Mouse (Mus musculus) CH12.LX (cell line): ENCODE data around the gene Rabep1. TPM values are rescaled to one million over a fixed set of nuclear protein-coding genes. Genes with fewer than 3 reads are reported as not detected.

ENCODE experiments used
- DNase-seq: peaks from one replicate; pipeline ENCODE4 v3.0.0-alpha.2; 2013; ENCODE audit errors: extremely low read depth
- H3K27ac ChIP-seq: 2 replicates; pipeline ENCODE4 v1.5.1; 2012; ENCODE audit warnings: low read depth, mild to moderate bottlenecking, control low read depth, moderate library complexity; ENCODE audit not compliant: insufficient read depth
- H3K27me3 ChIP-seq: replicated peaks from 2 replicates; pipeline ENCODE3; 2012; ENCODE audit warnings: inconsistent platforms
- H3K36me3 ChIP-seq, 2 experiments: replicated peaks in 1 of 2; 2 replicates each; pipeline versions ENCODE3 to v1.6.1; 2012; ENCODE audit warnings: inconsistent platforms in 1 of 2, low read length in 1 of 2, mild to moderate bottlenecking in 1 of 2, mixed read lengths in 1 of 2, moderate library complexity in 1 of 2; ENCODE audit not compliant: control insufficient read depth in 1 of 2, insufficient read depth in 1 of 2
- H3K4me1 ChIP-seq, 2 experiments: 2 replicates each; pipeline ENCODE4 v1.6.1; 2012; ENCODE audit warnings: inconsistent platforms in 1 of 2, moderate library complexity in 1 of 2; ENCODE audit not compliant: insufficient read depth in 2 of 2, control insufficient read depth in 1 of 2
- H3K4me2 ChIP-seq: 2 replicates; pipeline ENCODE4 v1.6.1; 2012; ENCODE audit warnings: low read depth, mild to moderate bottlenecking, control low read depth; ENCODE audit not compliant: poor library complexity, insufficient read depth, severe bottlenecking
- H3K4me3 ChIP-seq, 3 experiments: fragments of 150-350 bp in 1 of 3; sonication (generic) in 1 of 3; replicated peaks in 1 of 3; 2 replicates each; pipeline versions ENCODE3 to v1.5.1; 2011 to 2012; ENCODE audit warnings: low read depth in 2 of 3, low read length in 2 of 3, mild to moderate bottlenecking in 2 of 3, moderate library complexity in 2 of 3, control low read depth in 1 of 3, improper control_type of control experiment in 1 of 3, inconsistent platforms in 1 of 3, mixed read lengths in 1 of 3; ENCODE audit not compliant: poor library complexity in 1 of 3
- H3K79me2 ChIP-seq: replicated peaks from 2 replicates; pipeline ENCODE4 v1.6.1; 2012; ENCODE audit warnings: mild to moderate bottlenecking, moderate library complexity; ENCODE audit not compliant: control insufficient read depth, poor library complexity, insufficient read depth, severe bottlenecking; ENCODE audit errors: extremely low read depth
- H3K9ac ChIP-seq: 2 replicates; pipeline ENCODE4 v1.6.1; 2012; ENCODE audit warnings: low read depth, mild to moderate bottlenecking, control low read depth, moderate library complexity; ENCODE audit not compliant: insufficient read depth
- H3K9me3 ChIP-seq: replicated peaks from 2 replicates; pipeline ENCODE3; 2012; ENCODE audit warnings: low read length, inconsistent platforms, mixed read lengths
- CHD1 ChIP-seq: IDR thresholded peaks from 2 replicates; pipeline ENCODE4 v1.6.1; 2012; ENCODE audit warnings: low read depth, low read length, improper control_type of control experiment, inconsistent platforms
- CTCF ChIP-seq, 2 experiments: IDR thresholded peaks in 1 of 2; conservative IDR thresholded peaks in 1 of 2; 2 replicates each; pipeline ENCODE4 v1.5.1; 2011 to 2012; ENCODE audit warnings: low read depth in 2 of 2, low read length in 2 of 2, improper control_type of control experiment in 1 of 2, inconsistent platforms in 1 of 2, mild to moderate bottlenecking in 1 of 2, moderate library complexity in 1 of 2
- E2F4 ChIP-seq: IDR thresholded peaks from 2 replicates; pipeline ENCODE4 v1.6.1; 2011; ENCODE audit warnings: low read depth, low read length, improper control_type of control experiment; ENCODE audit not compliant: insufficient replicate concordance
- ELF1 ChIP-seq: IDR thresholded peaks from 2 replicates; pipeline ENCODE4 v1.6.1; 2014; ENCODE audit warnings: low read depth, mild to moderate bottlenecking, inconsistent platforms, low read length, improper control_type of control experiment
- EP300 ChIP-seq: IDR thresholded peaks from 2 replicates; pipeline ENCODE4 v1.6.1; 2011; ENCODE audit warnings: low read length, improper control_type of control experiment
- ETS1 ChIP-seq: conservative IDR thresholded peaks from 2 replicates; pipeline ENCODE4 v1.6.1; 2012; ENCODE audit warnings: low read depth, mild to moderate bottlenecking, inconsistent platforms, low read length, improper control_type of control experiment, moderate library complexity
- GABPA ChIP-seq: IDR thresholded peaks from 2 replicates; pipeline ENCODE4 v1.6.1; 2012; ENCODE audit warnings: low read depth, low read length, improper control_type of control experiment, inconsistent platforms; ENCODE audit not compliant: insufficient replicate concordance
- JUN ChIP-seq: IDR thresholded peaks from 2 replicates; pipeline ENCODE4 v1.6.1; 2011; ENCODE audit warnings: low read depth, mild to moderate bottlenecking, low read length, improper control_type of control experiment, moderate library complexity; ENCODE audit not compliant: insufficient read depth
- JUND ChIP-seq: conservative IDR thresholded peaks from 2 replicates; pipeline ENCODE4 v1.6.1; 2011; ENCODE audit warnings: low read depth, low read length, improper control_type of control experiment
- MAFK ChIP-seq: IDR thresholded peaks from 2 replicates; pipeline ENCODE4 v1.6.1; 2011; ENCODE audit warnings: low read length, improper control_type of control experiment; ENCODE audit not compliant: insufficient replicate concordance
- MXI1 ChIP-seq: IDR thresholded peaks from 2 replicates; pipeline ENCODE4 v1.6.1; 2011; ENCODE audit warnings: mild to moderate bottlenecking, low read depth, low read length, improper control_type of control experiment
- MYC ChIP-seq: IDR thresholded peaks from 2 replicates; pipeline ENCODE4 v1.6.1; 2011; ENCODE audit warnings: low read depth, mild to moderate bottlenecking, improper control_type of control experiment, low read length
- NELFE ChIP-seq: IDR thresholded peaks from 2 replicates; pipeline ENCODE4 v1.6.1; 2011; ENCODE audit warnings: low read depth, low read length, improper control_type of control experiment
- RAD21 ChIP-seq: IDR thresholded peaks from 2 replicates; pipeline ENCODE4 v1.6.1; 2011; ENCODE audit warnings: low read depth, mild to moderate bottlenecking, low read length, improper control_type of control experiment, moderate library complexity
- SMC3 ChIP-seq: IDR thresholded peaks from 2 replicates; pipeline ENCODE4 v1.6.1; 2011; ENCODE audit warnings: low read depth, low read length, improper control_type of control experiment
- UBTF ChIP-seq: IDR thresholded peaks from 2 replicates; pipeline ENCODE4 v1.6.1; 2012; ENCODE audit warnings: low read depth, mild to moderate bottlenecking, inconsistent platforms, low read length, improper control_type of control experiment, moderate library complexity
- USF1 ChIP-seq: IDR thresholded peaks from 2 replicates; pipeline ENCODE4 v1.6.1; 2014; ENCODE audit warnings: low read depth, mild to moderate bottlenecking, inconsistent platforms, low read length, improper control_type of control experiment
- USF2 ChIP-seq: conservative IDR thresholded peaks from 2 replicates; pipeline ENCODE4 v1.6.1; 2011; ENCODE audit warnings: low read depth, low read length, improper control_type of control experiment
- ZC3H11A ChIP-seq: IDR thresholded peaks from 2 replicates; pipeline ENCODE4 v1.6.1; 2012; ENCODE audit warnings: low read depth, mild to moderate bottlenecking, inconsistent platforms, low read length, improper control_type of control experiment
- ZNF384 ChIP-seq: IDR thresholded peaks from 2 replicates; pipeline ENCODE4 v1.6.1; 2012; ENCODE audit warnings: low read depth, low read length, improper control_type of control experiment, inconsistent platforms
- dilution Hi-C: fragments of 300-500 bp; cut with MboI; formaldehyde crosslinking; loops from 2 replicates; pipeline ENCODE4 v1.14.3; 2020; ENCODE audit warnings: low sequenced_read_pairs; ENCODE audit not compliant: extremely low pct_unique_long_range_greater_than_20kb, extremely low pct_ligation_motif_present
- in situ Hi-C: fragments of 300-500 bp; cut with MboI; formaldehyde crosslinking; loops from 3 replicates; pipeline ENCODE4 v1.14.3; 2019; ENCODE audit warnings: low sequenced_read_pairs, low pct_ligation_motif_present, low pct_unique_long_range_greater_than_20kb, mixed read lengths
- polyA plus RNA-seq: library from polyadenylated mRNA; unstranded; fragments of >175 nt; gene quantifications from 2 replicates; pipeline ENCODE4 v1.2.1, GENCODE M21; 2012; ENCODE audit warnings: low read depth; ENCODE audit not compliant: insufficient read length
- total RNA-seq, 2 experiments: library from RNA; depleted of rRNA; stranded (reverse); fragments of 300-350 nt in 1 of 2; fragments of >200 nt in 1 of 2; gene quantifications; 2 replicates each; pipeline ENCODE4 v1.2.3; 2012 to 2014

Rabep1 gene
- total and polyA plus RNA-seq, 3 experiments, result 22.3 to 28.3 (median 26.1) TPM

- DNase-seq, result no peak
- Histone ChIP-seq H3K4me1 (peaks cover 0 to 6% of the 10 kb centered on the region in 2 experiments; a peak in 1 of 4 replicates), H3K36me3 (peaks cover 80 to 95% of the 10 kb centered on the region in 2 experiments), H3K9me3 (no peaks in the 10 kb centered on the region), H3K79me2 (0 out of 2 replicates have a peak, but pooled peaks cover 4% of the 10 kb centered on the region), H3K27me3 (no peaks in the 10 kb centered on the region), H3K9ac (no peak overlapping the region), H3K4me3 (no peak overlapping the region), H3K27ac (no peak overlapping the region), H3K4me2 (no peak overlapping the region)
- in situ Hi-C loops, result no loop called here
- TF ChIP-seq MAFK, result no peak
- no peak for TF ChIP-seq USF2
- no peak for TF ChIP-seq CHD1
- TF ChIP-seq GABPA, result no peak
- TF ChIP-seq CTCF (conservative IDR thresholded peaks at IDR 0.05 in 1 of 2, IDR thresholded peaks at IDR 0.05 in 1 of 2; ENCODE audit: low read depth in 2 of 2, low read length in 2 of 2), result no peak
- TF ChIP-seq UBTF, result no peak
- TF ChIP-seq JUN, result no peak
- TF ChIP-seq SMC3, result no peak
- TF ChIP-seq EP300, result no peak
- TF ChIP-seq JUND, result no peak
- no peak for TF ChIP-seq MYC
- TF ChIP-seq MXI1, result no peak
- no peak for TF ChIP-seq E2F4
- TF ChIP-seq NELFE, result no peak
- TF ChIP-seq USF1, result no peak
- TF ChIP-seq RAD21, result no peak
- dilution Hi-C loops, result no loop called here
These were observed 100.6 kb downstream of the Rabep1 start for GRCm38 (mm10) chr11:70944935-70945817.

- H3K36me3 ChIP-seq, result peaks cover 79 to 95% of the 10 kb centered on the region in 2 experiments
- TF ChIP-seq RAD21, result no peak
- no peak for TF ChIP-seq E2F4
- TF ChIP-seq ETS1, result no peak
- no peak for TF ChIP-seq ZC3H11A
- TF ChIP-seq ZNF384, result no peak
- TF ChIP-seq ELF1, result no peak
These were observed 110.1 kb downstream of the Rabep1 start for GRCm38 (mm10) chr11:70954711-70955110.

More at GRCm38 (mm10) chr11:70954711-70955110, 110.1 kb downstream of the Rabep1 start:
- no peaks in the 10 kb centered on the region for H3K4me1 ChIP-seq
- in situ Hi-C loops (no loop called here), dilution Hi-C loops (no loop called here)
- no peaks in the 10 kb centered on the region for H3K9me3 ChIP-seq
- H3K27me3 ChIP-seq, result no peaks in the 10 kb centered on the region
- H3K4me2 ChIP-seq, result no peak overlapping the region
- no peak for DNase-seq
- H3K79me2 ChIP-seq, result peaks cover 4% of the 10 kb centered on the region; the same call in 1 of the 2 replicates
- H3K4me3 ChIP-seq, result no peak overlapping the region
- no peak overlapping the region for H3K9ac ChIP-seq
- H3K27ac ChIP-seq, result no peak overlapping the region
